Mouse (Mus musculus): ENCODE results near the gene Rnf186. TPM values are rescaled to one million over a fixed set of nuclear protein-coding genes. Genes with fewer than 3 reads are reported as not detected.
A peak's percentile ranks its signal among the peaks of the same experiment; 100 is the strongest.

Rnf186 gene
- polyA plus RNA-seq, 1 experiment from 2014 or later: not detected

- H3K9ac ChIP-seq (replicated peaks): no peak overlapping the region
- no peaks in the 10 kb centered on the region for H3K9me3 ChIP-seq (replicated peaks)
- no peak overlapping the region for H3K4me2 ChIP-seq
- WGBS: 29% methylated on average over 15 of the region's 15 CpGs
- no peaks in the 10 kb centered on the region for H3K4me1 ChIP-seq
- no peak overlapping the region for H3K27ac ChIP-seq (replicated peaks)
- ATAC-seq (ENCODE audit: low FRiP score): no peak
- no peaks in the 10 kb centered on the region; the same call in 1 of the 2 replicates for H3K27me3 ChIP-seq (replicated peaks)
- no peak overlapping the region for H3K4me3 ChIP-seq (replicated peaks)
- no peaks in the 10 kb centered on the region for H3K36me3 ChIP-seq
These were observed 23.2 kb upstream of the Rnf186 start for GRCm38 (mm10) chr4:138943730-138944129.

GRCm38 (mm10) chr4:138948257-138948656, 18.7 kb upstream of the Rnf186 start:
- ATAC-seq (ENCODE audit: low FRiP score): no peak
- no peaks in the 10 kb centered on the region for H3K4me1 ChIP-seq
- 83% methylated on average over 2 of the region's 2 CpGs for WGBS
- H3K4me3 ChIP-seq (replicated peaks): no peak overlapping the region
- H3K27me3 ChIP-seq (replicated peaks): no peaks in the 10 kb centered on the region; the same call in 1 of the 2 replicates
- H3K4me2 ChIP-seq: no peak overlapping the region
- no peaks in the 10 kb centered on the region for H3K36me3 ChIP-seq
- H3K9me3 ChIP-seq (replicated peaks): no peaks in the 10 kb centered on the region
- no peak overlapping the region for H3K9ac ChIP-seq (replicated peaks)
- no peak overlapping the region for H3K27ac ChIP-seq (replicated peaks)

- ATAC-seq (ENCODE audit: low FRiP score): no peak
- 87% methylated on average over 9 of the region's 9 CpGs for WGBS
These were observed 8.3 kb upstream of the Rnf186 start for GRCm38 (mm10) chr4:138958612-138959011.

GRCm38 (mm10) chr4:138959120-138959519, 7.8 kb upstream of the Rnf186 start:
- Histone ChIP-seq H3K4me3 (replicated peaks) (no peak overlapping the region), H3K9me3 (replicated peaks) (no peaks in the 10 kb centered on the region), H3K9ac (replicated peaks) (no peak overlapping the region), H3K36me3 (no peaks in the 10 kb centered on the region), H3K27me3 (replicated peaks) (no peaks in the 10 kb centered on the region), H3K27ac (replicated peaks) (no peak overlapping the region), H3K4me1 (no peaks in the 10 kb centered on the region), H3K4me2 (no peak overlapping the region)
- 86% methylated on average over 15 of the region's 15 CpGs for WGBS
- ATAC-seq (ENCODE audit: low FRiP score): no peak

More at GRCm38 (mm10) chr4:138958612-138959011, 8.3 kb upstream of the Rnf186 start:
- Histone ChIP-seq H3K27me3 (replicated peaks) (no peaks in the 10 kb centered on the region), H3K4me2 (no peak overlapping the region), H3K36me3 (no peaks in the 10 kb centered on the region), H3K4me1 (no peaks in the 10 kb centered on the region), H3K4me3 (replicated peaks) (no peak overlapping the region), H3K9ac (replicated peaks) (no peak overlapping the region), H3K27ac (replicated peaks) (no peak overlapping the region), H3K9me3 (replicated peaks) (no peaks in the 10 kb centered on the region)

GRCm38 (mm10) chr4:138959926-138960325, 7.0 kb upstream of the Rnf186 start:
- Histone ChIP-seq H3K27me3 (replicated peaks) (no peaks in the 10 kb centered on the region), H3K9ac (replicated peaks) (no peak overlapping the region), H3K36me3 (no peaks in the 10 kb centered on the region), H3K4me2 (no peak overlapping the region), H3K4me3 (replicated peaks) (no peak overlapping the region), H3K4me1 (no peaks in the 10 kb centered on the region), H3K9me3 (replicated peaks) (no peaks in the 10 kb centered on the region), H3K27ac (replicated peaks) (no peak overlapping the region)
- ATAC-seq (ENCODE audit: low FRiP score): no peak
- WGBS: 68% methylated on average over 7 of the region's 7 CpGs

GRCm38 (mm10) chr4:138962719-138963118, 4.2 kb upstream of the Rnf186 start:
- Histone ChIP-seq H3K4me3 (replicated peaks) (no peak overlapping the region), H3K36me3 (no peaks in the 10 kb centered on the region), H3K9ac (replicated peaks) (no peak overlapping the region), H3K27ac (replicated peaks) (no peak overlapping the region), H3K4me2 (no peak overlapping the region), H3K9me3 (replicated peaks) (no peaks in the 10 kb centered on the region), H3K27me3 (replicated peaks) (no peaks in the 10 kb centered on the region), H3K4me1 (no peaks in the 10 kb centered on the region)
- ATAC-seq (ENCODE audit: low FRiP score): no peak
- 95% methylated on average over 5 of the region's 5 CpGs for WGBS

GRCm38 (mm10) chr4:138965871-138966270, 1.0 kb upstream of the Rnf186 start:
- 72% methylated on average over 5 of the region's 5 CpGs for WGBS
- no peak overlapping the region for H3K4me2 ChIP-seq
- no peak overlapping the region for H3K4me3 ChIP-seq (replicated peaks)
- H3K27ac ChIP-seq (replicated peaks): no peak overlapping the region
- no peaks in the 10 kb centered on the region for H3K4me1 ChIP-seq
- no peak overlapping the region for H3K9ac ChIP-seq (replicated peaks)
- H3K9me3 ChIP-seq (replicated peaks): no peaks in the 10 kb centered on the region
- no peaks in the 10 kb centered on the region for H3K36me3 ChIP-seq
- no peak for ATAC-seq (ENCODE audit: low FRiP score)
- no peaks in the 10 kb centered on the region for H3K27me3 ChIP-seq (replicated peaks)

- Histone ChIP-seq H3K27me3 (replicated peaks) (no peaks in the 10 kb centered on the region), H3K27ac (replicated peaks) (no peak overlapping the region), H3K9ac (replicated peaks) (no peak overlapping the region), H3K4me2 (no peak overlapping the region), H3K36me3 (no peaks in the 10 kb centered on the region), H3K4me3 (replicated peaks) (no peak overlapping the region), H3K9me3 (replicated peaks) (no peaks in the 10 kb centered on the region), H3K4me1 (peaks cover 7% of the 10 kb centered on the region)
- 92% methylated on average over 15 of the region's 15 CpGs for WGBS
- no peak for ATAC-seq (ENCODE audit: low FRiP score)
These were observed 573 bp downstream of the Rnf186 start for GRCm38 (mm10) chr4:138967485-138967884.

GRCm38 (mm10) chr4:138968772-138969556, 2.1 kb downstream of the Rnf186 start:
- no peak overlapping the region for H3K4me3 ChIP-seq (replicated peaks)
- 61% methylated on average over 16 of the region's 16 CpGs for WGBS
- no peaks in the 10 kb centered on the region for H3K9me3 ChIP-seq (replicated peaks)
- peaks cover 7% of the 10 kb centered on the region; the same call in 1 of the 2 replicates for H3K27me3 ChIP-seq (replicated peaks)
- ATAC-seq (ENCODE audit: low FRiP score): no peak
- H3K9ac ChIP-seq (replicated peaks): no peak overlapping the region
- peaks cover 18% of the 10 kb centered on the region for H3K4me1 ChIP-seq
- H3K27ac ChIP-seq (replicated peaks): no peak overlapping the region
- no peaks in the 10 kb centered on the region for H3K36me3 ChIP-seq
- no peak overlapping the region for H3K4me2 ChIP-seq

- peaks cover 7% of the 10 kb centered on the region; the same call in 1 of the 2 replicates for H3K27me3 ChIP-seq (replicated peaks)
- no peaks in the 10 kb centered on the region for H3K9me3 ChIP-seq (replicated peaks)
- H3K36me3 ChIP-seq: no peaks in the 10 kb centered on the region
- peaks cover 18% of the 10 kb centered on the region for H3K4me1 ChIP-seq
- no peak for ATAC-seq (ENCODE audit: low FRiP score)
- no peak overlapping the region for H3K9ac ChIP-seq (replicated peaks)
- no peak overlapping the region for H3K4me3 ChIP-seq (replicated peaks)
- WGBS: 70% methylated on average over 9 of the region's 9 CpGs
- no peak overlapping the region for H3K27ac ChIP-seq (replicated peaks)
- H3K4me2 ChIP-seq: no peak overlapping the region
These were observed 2.8 kb downstream of the Rnf186 start for GRCm38 (mm10) chr4:138969736-138970135.

- peaks cover 7% of the 10 kb centered on the region; the same call in 1 of the 2 replicates for H3K27me3 ChIP-seq (replicated peaks)
- no peaks in the 10 kb centered on the region for H3K36me3 ChIP-seq
- no peak overlapping the region for H3K27ac ChIP-seq (replicated peaks)
- H3K4me2 ChIP-seq: no peak overlapping the region
- ATAC-seq (ENCODE audit: low FRiP score): no peak
- no peak overlapping the region for H3K4me3 ChIP-seq (replicated peaks)
- peaks cover 18% of the 10 kb centered on the region for H3K4me1 ChIP-seq
- 94% methylated on average over 6 of the region's 6 CpGs for WGBS
- H3K9ac ChIP-seq (replicated peaks): no peak overlapping the region
- no peaks in the 10 kb centered on the region for H3K9me3 ChIP-seq (replicated peaks)
These were observed 4.5 kb downstream of the Rnf186 start for GRCm38 (mm10) chr4:138971371-138971770.

GRCm38 (mm10) chr4:138972139-138972826, 5.4 kb downstream of the Rnf186 start:
- Histone ChIP-seq H3K4me2 (peak overlapping the region; percentile 84), H3K9me3 (replicated peaks) (no peaks in the 10 kb centered on the region), H3K36me3 (no peaks in the 10 kb centered on the region), H3K9ac (replicated peaks) (peak overlapping the region; percentile 52), H3K27me3 (replicated peaks) (peaks cover 7% of the 10 kb centered on the region; the same call in 1 of the 2 replicates), H3K27ac (replicated peaks) (no peak overlapping the region), H3K4me3 (replicated peaks) (peak overlapping the region; percentile 45), H3K4me1 (peaks cover 18% of the 10 kb centered on the region)
- ATAC-seq (ENCODE audit: low FRiP score): no peak
- WGBS: 26% methylated on average over 20 of the region's 20 CpGs
